Mouse (Mus musculus) MEL (cell line): ENCODE data around the gene E2f2. TPM values are rescaled to one million over a fixed set of nuclear protein-coding genes. Genes with fewer than 3 reads are reported as not detected.
A peak's percentile ranks its signal among the peaks of the same experiment; 100 is the strongest.

Experiments used
- DNase-seq: peaks from one replicate; pipeline ENCODE4 v3.0.0; 2011; ENCODE audit warnings: low read depth, low spot score
- H3K27ac ChIP-seq: 2 replicates; pipeline ENCODE4 v1.5.1; 2012; ENCODE audit warnings: low read depth, mild to moderate bottlenecking, control low read depth, low read length, moderate library complexity; ENCODE audit not compliant: control insufficient read depth
- H3K27me3 ChIP-seq, 2 experiments: fragments of 150-350 bp in 1 of 2; sonication (generic) in 1 of 2; 2 replicates each; pipeline ENCODE4 v1.6.1; 2012; ENCODE audit warnings: low read length in 2 of 2, mild to moderate bottlenecking in 2 of 2, improper control_type of control experiment in 1 of 2, moderate library complexity in 1 of 2; ENCODE audit not compliant: insufficient read depth in 2 of 2, control insufficient read depth in 1 of 2
- H3K36me3 ChIP-seq, 2 experiments: 2 replicates each; pipeline ENCODE4 v1.6.1; 2012 to 2014; ENCODE audit warnings: low read length in 2 of 2, improper control_type of control experiment in 1 of 2, inconsistent platforms in 1 of 2, mild to moderate bottlenecking in 1 of 2; ENCODE audit not compliant: insufficient read depth in 2 of 2, control insufficient read depth in 1 of 2
- H3K4me1 ChIP-seq, 2 experiments: fragments of 150-350 bp in 1 of 2; sonication (generic) in 1 of 2; 2 replicates each; pipeline ENCODE4 v1.6.1; 2012; ENCODE audit warnings: low read length in 2 of 2, improper control_type of control experiment in 1 of 2, mild to moderate bottlenecking in 1 of 2; ENCODE audit not compliant: insufficient read depth in 2 of 2, control insufficient read depth in 1 of 2
- H3K4me3 ChIP-seq, 2 experiments: fragments of 150-350 bp in 1 of 2; sonication (generic) in 1 of 2; 2 replicates each; pipeline ENCODE4 v1.5.1; 2012; ENCODE audit warnings: low read depth in 2 of 2, low read length in 2 of 2, mild to moderate bottlenecking in 2 of 2, moderate library complexity in 2 of 2, control low read depth in 1 of 2, improper control_type of control experiment in 1 of 2; ENCODE audit not compliant: control insufficient read depth in 1 of 2, insufficient read depth in 1 of 2
- H3K79me2 ChIP-seq: 2 replicates; pipeline ENCODE4 v1.6.1; 2012; ENCODE audit warnings: mild to moderate bottlenecking, low read length, moderate library complexity; ENCODE audit not compliant: control insufficient read depth, poor library complexity, insufficient read depth
- H3K9ac ChIP-seq: 2 replicates; pipeline ENCODE4 v1.6.1; 2012; ENCODE audit warnings: low read depth, mild to moderate bottlenecking, control low read depth, low read length, moderate library complexity; ENCODE audit not compliant: control insufficient read depth, poor library complexity, severe bottlenecking
- H3K9me3 ChIP-seq: fragments of 150-350 bp; sonication (generic); replicated peaks from 2 replicates; pipeline ENCODE4 v1.6.1; 2012; ENCODE audit warnings: mild to moderate bottlenecking, low read length, improper control_type of control experiment, moderate library complexity; ENCODE audit not compliant: insufficient read depth
- ELF1 ChIP-seq: IDR thresholded peaks from 2 replicates; pipeline ENCODE4 v1.6.1; 2014; ENCODE audit warnings: low read depth, mild to moderate bottlenecking, inconsistent platforms, low read length, improper control_type of control experiment, moderate library complexity
- ETS1 ChIP-seq: IDR thresholded peaks from 2 replicates; pipeline ENCODE4 v1.6.1; 2012; ENCODE audit warnings: low read depth, mild to moderate bottlenecking, inconsistent platforms, low read length, improper control_type of control experiment, moderate library complexity
- GABPA ChIP-seq: IDR thresholded peaks from 2 replicates; pipeline ENCODE4 v1.6.1; 2012; ENCODE audit warnings: low read depth, mild to moderate bottlenecking, inconsistent platforms, low read length, improper control_type of control experiment, moderate library complexity
- JUND ChIP-seq: IDR thresholded peaks from 2 replicates; pipeline ENCODE4 v1.6.1; 2011; ENCODE audit warnings: low read depth, mild to moderate bottlenecking, improper control_type of control experiment, low read length
- KAT2A ChIP-seq: conservative IDR thresholded peaks from 2 replicates; pipeline ENCODE4 v1.6.1; 2012; ENCODE audit warnings: low read depth, low read length, improper control_type of control experiment, inconsistent platforms
- MAX ChIP-seq: IDR thresholded peaks from 2 replicates; pipeline ENCODE4 v1.6.1; 2011; ENCODE audit warnings: low read length, improper control_type of control experiment
- MAZ ChIP-seq: IDR thresholded peaks from 2 replicates; pipeline ENCODE4 v1.6.1; 2012; ENCODE audit warnings: low read depth, mild to moderate bottlenecking, inconsistent platforms, low read length, improper control_type of control experiment
- MEF2A ChIP-seq: IDR thresholded peaks from 2 replicates; pipeline ENCODE4 v1.6.1; 2014; ENCODE audit warnings: low read depth, mild to moderate bottlenecking, inconsistent platforms, low read length, improper control_type of control experiment; ENCODE audit not compliant: poor library complexity, insufficient replicate concordance, severe bottlenecking; ENCODE audit errors: extremely low read depth
- MXI1 ChIP-seq: IDR thresholded peaks from 2 replicates; pipeline ENCODE4 v1.6.1; 2011; ENCODE audit warnings: mild to moderate bottlenecking, low read depth, low read length, improper control_type of control experiment
- MYC ChIP-seq: IDR thresholded peaks from 2 replicates; pipeline ENCODE4 v1.6.1; 2011; ENCODE audit warnings: low read depth, mild to moderate bottlenecking, low read length, improper control_type of control experiment, moderate library complexity
- NRF1 ChIP-seq: IDR thresholded peaks from 2 replicates; pipeline ENCODE4 v1.6.1; 2014; ENCODE audit warnings: low read depth, mild to moderate bottlenecking, inconsistent platforms, low read length, improper control_type of control experiment, moderate library complexity; ENCODE audit not compliant: poor library complexity, insufficient read depth, severe bottlenecking
- POLR2AphosphoS5 ChIP-seq: IDR thresholded peaks from 2 replicates; pipeline ENCODE4 v1.6.1; 2012; ENCODE audit warnings: low read depth, borderline replicate concordance, mild to moderate bottlenecking, inconsistent platforms, low read length, moderate library complexity, mixed read lengths
- RAD21 ChIP-seq: IDR thresholded peaks from 2 replicates; pipeline ENCODE4 v1.6.1; 2011; ENCODE audit warnings: mild to moderate bottlenecking, low read depth, low read length, improper control_type of control experiment
- RCOR1 ChIP-seq: IDR thresholded peaks from 2 replicates; pipeline ENCODE4 v1.6.1; 2012; ENCODE audit warnings: low read depth, mild to moderate bottlenecking, inconsistent platforms, low read length, improper control_type of control experiment
- SIN3A ChIP-seq: IDR thresholded peaks from 2 replicates; pipeline ENCODE4 v1.6.1; 2012; ENCODE audit warnings: low read length, improper control_type of control experiment, inconsistent platforms
- TCF12 ChIP-seq: IDR thresholded peaks from 2 replicates; pipeline ENCODE4 v1.6.1; 2014; ENCODE audit warnings: low read depth, mild to moderate bottlenecking, inconsistent platforms, low read length, improper control_type of control experiment, moderate library complexity
- USF1 ChIP-seq: IDR thresholded peaks from 2 replicates; pipeline ENCODE4 v1.6.1; 2014; ENCODE audit warnings: low read depth, mild to moderate bottlenecking, inconsistent platforms, low read length, improper control_type of control experiment, moderate library complexity
- USF2 ChIP-seq, 2 experiments: IDR thresholded peaks; 2 replicates each; pipeline ENCODE4 v1.6.1; 2011 to 2012; ENCODE audit warnings: improper control_type of control experiment in 2 of 2, low read length in 2 of 2, borderline replicate concordance in 1 of 2, inconsistent platforms in 1 of 2, low read depth in 1 of 2, mild to moderate bottlenecking in 1 of 2; ENCODE audit not compliant: insufficient read depth in 1 of 2
- ZC3H11A ChIP-seq: IDR thresholded peaks from 2 replicates; pipeline ENCODE4 v1.6.1; 2012; ENCODE audit warnings: low read depth, mild to moderate bottlenecking, inconsistent platforms, low read length, improper control_type of control experiment
- ZMIZ1 ChIP-seq: IDR thresholded peaks from 2 replicates; pipeline ENCODE4 v1.6.1; 2012; ENCODE audit warnings: low read depth, mild to moderate bottlenecking, inconsistent platforms, low read length, improper control_type of control experiment, moderate library complexity
- ZNF384 ChIP-seq: IDR thresholded peaks from 2 replicates; pipeline ENCODE4 v1.6.1; 2012; ENCODE audit warnings: low read depth, mild to moderate bottlenecking, inconsistent platforms, low read length, improper control_type of control experiment
- polyA plus RNA-seq, 2 experiments: library from polyadenylated mRNA; stranded (reverse) in 1 of 2; unstranded in 1 of 2; fragments of >175 nt in 1 of 2; fragments of >200 nt in 1 of 2; gene quantifications; 2 replicates each; pipeline versions ENCODE4 v1.2.1 to v1.2.4; 2012; ENCODE audit warnings: low replicate concordance in 2 of 2, low read depth in 1 of 2; ENCODE audit not compliant: insufficient read length in 2 of 2, insufficient read depth in 1 of 2, missing spikeins in 1 of 2
- total RNA-seq: library from RNA; depleted of rRNA; stranded (reverse); fragments of 300-350 nt; gene quantifications from 2 replicates; pipeline ENCODE4 v1.2.3, GENCODE M21; 2012

E2f2 gene
- total and polyA plus RNA-seq, 3 experiments: 11.2 to 25.4 TPM; not detected in 1

- no peak overlapping the region for H3K4me3 ChIP-seq
- H3K9me3 ChIP-seq: no peaks in the 10 kb centered on the region
- H3K9ac ChIP-seq: no peak overlapping the region
- peaks cover 2 to 12% of the 10 kb centered on the region in 2 experiments; a peak in 3 of 4 replicates for H3K4me1 ChIP-seq
- H3K27ac ChIP-seq: no peak overlapping the region
- H3K79me2 ChIP-seq: no peaks in the 10 kb centered on the region
- no peak for DNase-seq
- TF ChIP-seq RAD21 (no peak), ZNF384 (no peak), MEF2A (no peak), KAT2A (no peak), ZMIZ1 (no peak), MYC (no peak), MXI1 (no peak), POLR2AphosphoS5 (no peak), RCOR1 (no peak), ETS1 (no peak), NRF1 (no peak), ELF1 (no peak), JUND (no peak)
- TF ChIP-seq, all 39 proteins: peak for 0
- Histone ChIP-seq H3K36me3 (peaks cover 0 to 8% of the 10 kb centered on the region in 2 experiments; a peak in 1 of 4 replicates), H3K27me3 (peaks cover 5 to 8% of the 10 kb centered on the region in 2 experiments)
These were observed 25.5 kb upstream of the E2f2 start for GRCm38 (mm10) chr4:136146712-136147154.

- DNase-seq: peak; percentile 65
- H3K27ac ChIP-seq: no peak overlapping the region
These were observed 24.6 kb upstream of the E2f2 start for GRCm38 (mm10) chr4:136147436-136148135.

More at GRCm38 (mm10) chr4:136147436-136148135, 24.6 kb upstream of the E2f2 start:
- no peaks in the 10 kb centered on the region for H3K9me3 ChIP-seq
- peak; percentile 92 for TF ChIP-seq MXI1
- peak; percentile 67; the same call in 1 of the 2 replicates for TF ChIP-seq MAX
- no peak for TF ChIP-seq ZC3H11A
- no peak for TF ChIP-seq GABPA
- peak; percentile 89 for TF ChIP-seq USF1
- TF ChIP-seq MAZ: peak; percentile 33; the same call in 1 of the 2 replicates
- TF ChIP-seq TCF12: 0 out of 2 replicates have a peak, but pooled peaks have one; percentile 12
- no peak for TF ChIP-seq NRF1
- TF ChIP-seq SIN3A: peak; percentile 38; the same call in 1 of the 2 replicates
- peak in 1 of 2 experiments; percentile 47; a peak in 1 of 4 replicates for TF ChIP-seq USF2 (IDR thresholded peaks at IDR 0.05; ENCODE audit: borderline replicate concordance in 1 of 2, insufficient read depth in 1 of 2, low read depth in 1 of 2, low read length in 2 of 2)
- peaks cover 0 to 8% of the 10 kb centered on the region in 2 experiments; a peak in 1 of 4 replicates for H3K36me3 ChIP-seq
- peak overlapping the region; percentile 39 to 45; a peak in 3 of 4 replicates for H3K4me3 ChIP-seq
- H3K9ac ChIP-seq: peak overlapping the region; percentile 49; the same call in 1 of the 2 replicates
- H3K79me2 ChIP-seq: no peaks in the 10 kb centered on the region
- peaks cover 6 to 7% of the 10 kb centered on the region in 2 experiments for H3K27me3 ChIP-seq
- H3K4me1 ChIP-seq: peaks cover 2 to 12% of the 10 kb centered on the region in 2 experiments; a peak in 3 of 4 replicates
